Mouse (Mus musculus) spleen, adult 2 months (tissue): ENCODE measurements around the gene Tbx6. TPM values are rescaled to one million over a fixed set of nuclear protein-coding genes. Genes with fewer than 3 reads are reported as not detected.

Source experiments
- DNase-seq, 2 experiments: peaks; one replicate each; pipeline versions ENCODE4 v3.0.0 to v3.0.0-alpha.2; 2012 to 2021; ENCODE audit warnings: low spot score in 2 of 2, low read depth in 1 of 2
- H3K27ac ChIP-seq: fragments of 200-500 bp; 2 replicates; pipeline ENCODE4 v1.5.1; 2012; ENCODE audit warnings: low read length, inconsistent platforms; ENCODE audit not compliant: insufficient read depth
- H3K27me3 ChIP-seq: fragments of 200-500 bp; 2 replicates; pipeline ENCODE4 v1.6.1; 2012; ENCODE audit warnings: mild to moderate bottlenecking, moderate library complexity, low read length, inconsistent platforms; ENCODE audit not compliant: control insufficient read depth, insufficient read depth
- H3K36me3 ChIP-seq: fragments of 200-500 bp; 2 replicates; pipeline ENCODE4 v1.6.1; 2012; ENCODE audit warnings: mild to moderate bottlenecking, low read length, inconsistent platforms; ENCODE audit not compliant: control insufficient read depth, insufficient read depth
- H3K4me1 ChIP-seq: fragments of 200-500 bp; 2 replicates; pipeline ENCODE4 v1.6.1; 2011; ENCODE audit warnings: inconsistent platforms; ENCODE audit not compliant: control insufficient read depth, insufficient read depth, insufficient read length
- H3K4me3 ChIP-seq: fragments of 200-500 bp; 2 replicates; pipeline ENCODE4 v1.5.1; 2011; ENCODE audit warnings: mild to moderate bottlenecking, inconsistent platforms; ENCODE audit not compliant: insufficient read depth, insufficient read length; ENCODE audit errors: extremely low read depth
- CTCF ChIP-seq: fragments of 200-500 bp; IDR thresholded peaks from 2 replicates; pipeline ENCODE4 v1.5.1; 2011; ENCODE audit warnings: mild to moderate bottlenecking, inconsistent platforms; ENCODE audit not compliant: insufficient read depth, insufficient read length, insufficient replicate concordance; ENCODE audit errors: extremely low read depth
- POLR2A ChIP-seq: fragments of 200-500 bp; IDR thresholded peaks from 2 replicates; pipeline ENCODE4 v1.6.1; 2011; ENCODE audit warnings: low read depth, low read length, inconsistent platforms
- WGBS: fragments of 180-500 bp; shearing (Covaris S2); methylation state at CpG from one replicate; pipeline ENCODE4 v1.1.7; 2018; 5-methylcytosine and 5-hydroxymethylcytosine counted together
- polyA plus RNA-seq: library from polyadenylated mRNA; depleted of rRNA; stranded (reverse); fragments of >200 nt; gene quantifications from 2 replicates; pipeline ENCODE4 v1.2.3, GENCODE M21; 2012; rRNA removed

Gene Tbx6
- 16.6 and 17.9 TPM in 2 replicates for polyA plus RNA-seq

DNA sequence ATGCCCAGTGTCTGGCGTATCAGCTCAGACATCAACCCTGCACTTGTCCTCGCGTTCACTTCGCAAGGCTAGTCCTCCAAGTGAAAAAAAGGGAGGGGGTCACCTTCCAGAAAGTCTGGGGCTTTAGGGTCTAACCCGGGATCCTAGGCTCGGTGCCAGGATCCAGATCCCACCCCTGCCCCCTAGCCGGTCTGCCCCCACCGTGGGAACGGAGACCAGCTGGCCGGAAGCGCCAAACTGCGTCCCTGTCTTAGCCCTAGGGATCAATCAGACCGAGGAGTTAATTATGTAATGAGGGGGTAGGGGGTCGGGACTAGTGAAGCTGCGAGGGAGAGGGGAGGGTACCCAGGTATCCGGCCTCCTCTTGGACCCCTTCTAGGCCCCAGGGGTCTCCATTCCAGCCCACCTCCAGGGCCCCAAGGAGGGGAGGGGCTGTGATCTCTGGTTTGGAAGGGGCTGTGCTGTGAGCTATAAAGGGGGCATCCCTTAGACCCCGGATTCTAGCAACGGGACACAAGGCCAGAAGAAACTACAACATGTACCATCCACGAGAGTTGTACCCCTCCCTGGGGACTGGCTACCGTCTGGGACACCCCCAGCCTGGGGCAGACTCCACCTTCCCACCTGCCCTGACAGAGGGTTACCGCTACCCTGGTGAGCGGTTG lies at the start of gene Tbx6:
Gene Tbx6 (plus strand): TSS at position 513 of the 665 bp plus-strand sequence.
- DNase-seq, result no peak
- H3K36me3 ChIP-seq, result peaks cover 28% of the 10 kb centered on the region
- no peaks in the 10 kb centered on the region for H3K27me3 ChIP-seq
- TF ChIP-seq POLR2A, result no peak
- no peak for TF ChIP-seq CTCF
- H3K27ac ChIP-seq, result no peak within 1 kb of the TSS
- 39% methylated on average over 22 of the region's 22 CpGs for WGBS
- no peak within 1 kb of the TSS for H3K4me3 ChIP-seq
- peaks cover 15% of the 10 kb centered on the region for H3K4me1 ChIP-seq

DNA sequence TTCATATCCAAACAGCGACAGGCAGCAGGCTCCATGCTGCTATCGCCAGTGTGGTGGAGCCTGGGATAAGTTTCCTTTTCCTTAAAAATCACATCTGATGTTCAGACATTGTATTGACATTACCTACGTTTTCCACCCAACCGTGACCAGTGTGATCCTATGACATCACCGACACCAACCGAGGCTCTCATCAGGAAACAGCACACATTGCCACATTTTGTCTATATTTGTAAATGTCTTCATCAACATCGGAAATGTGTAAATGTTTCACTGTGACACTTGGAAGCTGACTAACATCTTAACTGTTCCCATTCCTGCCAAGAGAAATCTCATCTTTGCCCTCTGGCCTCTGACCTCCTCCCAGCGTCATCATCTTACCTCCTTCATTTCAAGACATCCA lies 45.2 kb upstream of the Tbx6 start:
- WGBS, result 81% methylated on average over 8 of the region's 8 CpGs
- Histone ChIP-seq H3K36me3 (no peaks in the 10 kb centered on the region), H3K27me3 (no peaks in the 10 kb centered on the region), H3K4me3 (no peak overlapping the region), H3K27ac (no peak overlapping the region), H3K4me1 (no peaks in the 10 kb centered on the region)
- DNase-seq, result no peak
- TF ChIP-seq POLR2A (no peak), CTCF (no peak)

DNA sequence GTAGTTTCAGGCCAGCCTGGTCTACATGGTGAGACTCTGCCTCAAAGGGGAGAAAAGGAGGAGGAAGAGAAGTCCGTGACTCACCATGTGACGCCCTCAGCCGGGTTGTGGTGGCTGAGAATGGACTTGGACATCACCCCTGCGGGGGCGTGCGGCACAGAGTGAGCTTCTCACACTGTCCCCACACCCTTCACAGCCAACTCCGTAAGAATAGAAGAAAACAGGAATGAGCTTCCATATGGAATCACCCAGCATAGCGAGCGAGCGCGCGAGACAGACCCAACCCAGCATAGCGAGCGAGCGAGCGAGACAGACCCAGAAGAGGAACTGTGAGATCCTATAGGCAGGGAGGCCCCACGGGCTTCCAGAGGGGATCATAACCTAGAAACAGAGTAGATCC lies 41.7 kb upstream of the Tbx6 start:
- TF ChIP-seq POLR2A, result no peak
- no peak for TF ChIP-seq CTCF
- H3K4me1 ChIP-seq, result no peaks in the 10 kb centered on the region
- DNase-seq, result no peak
- H3K4me3 ChIP-seq, result no peak overlapping the region
- no peaks in the 10 kb centered on the region for H3K27me3 ChIP-seq
- 88% methylated on average over 17 of the region's 17 CpGs for WGBS
- no peak overlapping the region for H3K27ac ChIP-seq
- no peaks in the 10 kb centered on the region for H3K36me3 ChIP-seq

DNA sequence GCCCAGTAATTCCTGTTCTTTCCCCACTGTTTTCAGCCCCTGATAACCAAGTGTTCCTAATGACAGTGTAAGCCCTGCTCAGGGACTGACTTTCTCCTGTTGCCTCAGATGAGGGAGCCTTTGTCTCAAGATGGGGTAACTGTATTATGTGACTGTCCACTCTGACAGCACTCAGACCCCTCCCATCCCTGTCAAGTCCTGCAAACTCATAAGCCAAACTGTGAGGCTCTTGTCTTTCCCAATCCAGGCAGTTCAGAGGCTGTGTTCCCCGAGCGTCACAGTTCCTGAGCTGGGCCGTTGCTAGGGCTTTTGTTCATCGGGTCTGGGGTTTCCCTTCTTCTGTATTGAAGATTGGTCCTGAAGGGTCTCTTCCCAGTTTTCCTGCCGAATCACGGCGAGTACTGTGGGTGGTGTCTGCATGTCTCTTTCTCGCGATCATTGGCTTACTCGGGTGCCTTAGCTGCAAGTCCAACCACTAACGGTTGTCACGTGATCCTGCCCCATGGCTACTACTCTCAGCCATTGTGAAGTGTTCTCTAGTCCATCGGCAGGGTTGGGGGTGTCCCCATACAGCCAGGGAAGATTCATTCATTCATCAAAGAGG lies 41.0 kb upstream of the Tbx6 start:
- Histone ChIP-seq H3K4me3 (no peak overlapping the region), H3K27ac (no peak overlapping the region), H3K27me3 (no peaks in the 10 kb centered on the region), H3K4me1 (no peaks in the 10 kb centered on the region), H3K36me3 (no peaks in the 10 kb centered on the region)
- no peak for DNase-seq
- TF ChIP-seq CTCF, result no peak
- no peak for TF ChIP-seq POLR2A
- 93% methylated on average over 13 of the region's 13 CpGs for WGBS

DNA sequence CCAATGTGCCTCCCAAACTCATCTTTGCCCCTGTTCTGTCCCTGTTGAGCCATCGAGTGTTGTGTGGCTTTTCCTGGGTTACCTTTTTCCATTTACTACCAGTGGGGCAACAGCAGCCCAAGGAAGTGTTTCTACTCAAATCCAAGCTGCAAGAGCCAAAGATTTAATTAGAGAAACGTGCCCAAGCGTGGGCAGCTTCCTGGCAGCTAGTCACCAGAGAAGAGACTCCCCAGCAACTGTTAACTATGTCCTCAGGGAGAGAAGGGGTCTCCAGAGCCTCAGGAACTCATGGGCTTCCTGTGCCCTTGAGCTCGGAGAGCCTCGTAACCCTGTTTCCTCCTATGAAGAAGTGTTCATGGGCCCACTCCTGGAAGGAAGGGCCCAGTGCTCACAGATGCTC lies 40.3 kb upstream of the Tbx6 start:
- DNase-seq, result no peak
- Histone ChIP-seq H3K27me3 (no peaks in the 10 kb centered on the region), H3K4me3 (no peak overlapping the region), H3K27ac (no peak overlapping the region), H3K36me3 (no peaks in the 10 kb centered on the region), H3K4me1 (peaks cover 2% of the 10 kb centered on the region; the same call in 1 of the 2 replicates)
- TF ChIP-seq CTCF (no peak), POLR2A (no peak)
- WGBS, result 56% methylated on average over 5 of the region's 5 CpGs

DNA sequence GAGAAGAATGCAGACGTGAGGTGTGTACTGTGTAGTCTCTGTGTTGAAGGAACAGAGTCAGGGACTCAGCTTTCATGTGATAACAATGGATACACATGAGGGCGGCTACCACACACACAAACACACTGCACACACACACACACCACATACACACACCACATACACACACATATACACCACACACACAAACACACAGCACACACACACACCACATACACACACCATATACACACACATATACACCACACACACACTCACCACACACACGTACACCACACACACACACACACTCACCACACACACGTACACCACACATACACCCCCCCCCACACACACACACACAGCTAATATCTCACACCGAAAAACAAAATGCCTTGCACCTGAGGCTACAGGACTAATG lies 39.8 kb upstream of the Tbx6 start:
- Histone ChIP-seq H3K36me3 (no peaks in the 10 kb centered on the region), H3K27me3 (no peaks in the 10 kb centered on the region), H3K27ac (no peak overlapping the region), H3K4me1 (peaks cover 7% of the 10 kb centered on the region; the same call in 1 of the 2 replicates), H3K4me3 (no peak overlapping the region)
- no peak for DNase-seq
- TF ChIP-seq CTCF (no peak), POLR2A (no peak)
- WGBS, result 85% methylated on average over 5 of the region's 5 CpGs

DNA sequence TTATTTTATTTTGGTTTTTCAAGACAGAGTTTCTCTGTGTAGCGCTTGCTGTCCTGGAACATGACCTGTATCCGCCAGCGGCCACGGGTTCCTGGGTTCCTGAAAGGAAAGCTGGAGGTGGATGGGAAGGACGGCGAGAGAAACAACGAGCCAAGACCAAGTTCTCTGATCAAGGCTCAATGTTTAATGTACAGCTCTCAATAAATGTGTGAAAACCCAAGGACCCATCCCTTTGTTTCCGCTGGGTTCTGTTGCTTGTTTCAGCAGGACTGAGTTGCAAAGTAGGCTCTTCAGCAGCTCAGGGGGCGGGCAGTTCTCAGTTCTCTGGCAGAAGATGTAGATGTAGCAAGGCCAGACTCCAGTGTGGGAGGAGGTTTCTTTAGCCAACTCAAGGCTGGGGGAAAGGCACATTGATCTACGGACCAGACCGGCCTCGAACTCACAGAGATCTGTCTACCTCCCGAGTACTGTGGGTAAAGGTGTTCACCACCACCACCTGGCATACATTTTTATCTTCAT lies 39.3 kb upstream of the Tbx6 start:
- Histone ChIP-seq H3K36me3 (no peaks in the 10 kb centered on the region), H3K4me1 (peaks cover 9% of the 10 kb centered on the region; the same call in 1 of the 2 replicates), H3K4me3 (no peak overlapping the region), H3K27me3 (no peaks in the 10 kb centered on the region), H3K27ac (no peak overlapping the region)
- TF ChIP-seq CTCF (no peak), POLR2A (no peak)
- no peak for DNase-seq
- WGBS, result 93% methylated on average over 13 of the region's 13 CpGs
